Mouse (Mus musculus) macrophage (primary cell): Measurements from ENCODE around the gene Pxylp1. TPM values are rescaled to one million over a fixed set of nuclear protein-coding genes. Genes with fewer than 3 reads are reported as not detected.

Experiments
- H3K27ac ChIP-seq: fragments of 350-480 bp; formaldehyde crosslinking; 2 replicates; pipeline ENCODE4 v1.9.0; 2021
- H3K36me3 ChIP-seq: fragments of 350-480 bp; formaldehyde crosslinking; 2 replicates; pipeline ENCODE4 v1.9.0; 2021; ENCODE audit errors: inconsistent target
- H3K4me3 ChIP-seq: fragments of 350-480 bp; formaldehyde crosslinking; 2 replicates; pipeline ENCODE4 v1.9.0; 2021; ENCODE audit errors: inconsistent target
- H3K79me2 ChIP-seq: fragments of 350-480 bp; formaldehyde crosslinking; 2 replicates; pipeline ENCODE4 v1.9.0; 2021; ENCODE audit errors: inconsistent target
- WGBS: methylation state at CpG from one replicate; pipeline ENCODE4 v1.1.7; 2026; ENCODE audit warnings: inconsistent platforms; ENCODE audit not compliant: missing documents; 5-methylcytosine and 5-hydroxymethylcytosine counted together
- polyA plus RNA-seq: library from polyadenylated mRNA; stranded (reverse); fragments of 250-400 nt; gene quantifications from 3 replicates; pipeline ENCODE4 v1.2.4, GENCODE M21; 2018; ENCODE audit warnings: inconsistent platforms

Pxylp1 gene
- polyA plus RNA-seq, 1 experiment from 2014 or later: 0.67 TPM

- no peaks in the 10 kb centered on the region for H3K79me2 ChIP-seq
- no peaks in the 10 kb centered on the region for H3K36me3 ChIP-seq
- H3K4me3 ChIP-seq: no peak overlapping the region
- no peak overlapping the region for H3K27ac ChIP-seq
- 94% methylated on average over 5 of the region's 5 CpGs for WGBS
Measured at GRCm38 (mm10) chr9:96833606-96834005, 58.9 kb downstream of the Pxylp1 start.

DNA sequence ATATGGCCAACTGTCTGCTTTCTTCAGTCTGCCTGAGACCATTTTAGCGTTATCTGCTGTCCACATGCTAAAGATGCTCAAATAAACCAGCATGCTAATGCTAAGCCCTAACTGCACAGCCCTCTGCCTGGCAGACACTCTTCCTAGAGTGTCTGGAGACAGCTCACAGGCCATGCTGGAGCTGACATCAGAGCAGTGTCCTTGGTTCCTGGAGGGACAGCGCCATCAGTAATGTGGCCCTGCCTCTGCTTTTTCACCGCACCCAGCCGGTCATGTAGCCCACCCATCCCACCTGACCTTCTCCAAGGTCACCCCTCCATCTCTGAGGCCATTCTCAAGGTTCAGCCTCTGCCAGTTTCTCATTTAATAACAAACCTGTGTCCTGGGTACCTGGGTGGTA, 60.0 kb downstream of the Pxylp1 start:
- Histone ChIP-seq H3K36me3 (no peaks in the 10 kb centered on the region), H3K79me2 (no peaks in the 10 kb centered on the region), H3K27ac (no peak overlapping the region), H3K4me3 (no peak overlapping the region)
- WGBS: 88% methylated on average over 4 of the region's 4 CpGs

GRCm38 (mm10) chr9:96830856-96831359, 61.6 kb downstream of the Pxylp1 start:
- H3K4me3 ChIP-seq: no peak overlapping the region
- H3K27ac ChIP-seq: no peak overlapping the region
- H3K79me2 ChIP-seq: no peaks in the 10 kb centered on the region
- H3K36me3 ChIP-seq: no peaks in the 10 kb centered on the region
- 96% methylated on average over 15 of the region's 17 CpGs for WGBS

DNA sequence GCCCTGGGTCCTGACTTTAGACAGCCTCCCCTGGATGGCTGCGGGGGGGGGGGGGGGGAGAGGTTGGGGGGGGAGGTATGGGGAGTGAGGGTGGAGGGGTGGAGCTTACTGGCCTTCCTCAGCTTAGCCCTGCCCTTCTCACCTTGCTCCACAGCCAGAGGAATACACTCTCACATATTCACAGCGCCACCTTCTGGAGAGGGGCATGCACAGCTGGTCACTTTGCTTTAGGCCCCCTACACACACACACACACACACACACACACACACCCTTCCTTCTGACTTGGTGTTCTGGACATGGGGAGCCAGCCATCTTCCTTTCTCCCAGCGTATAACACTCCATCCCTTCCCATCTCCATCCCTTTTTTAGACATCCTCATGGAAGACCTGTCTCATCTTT, 62.8 kb downstream of the Pxylp1 start:
- Histone ChIP-seq H3K36me3 (no peaks in the 10 kb centered on the region), H3K79me2 (no peaks in the 10 kb centered on the region), H3K4me3 (no peak overlapping the region), H3K27ac (no peak overlapping the region)
- 100% methylated on average over 2 of the region's 3 CpGs for WGBS

DNA sequence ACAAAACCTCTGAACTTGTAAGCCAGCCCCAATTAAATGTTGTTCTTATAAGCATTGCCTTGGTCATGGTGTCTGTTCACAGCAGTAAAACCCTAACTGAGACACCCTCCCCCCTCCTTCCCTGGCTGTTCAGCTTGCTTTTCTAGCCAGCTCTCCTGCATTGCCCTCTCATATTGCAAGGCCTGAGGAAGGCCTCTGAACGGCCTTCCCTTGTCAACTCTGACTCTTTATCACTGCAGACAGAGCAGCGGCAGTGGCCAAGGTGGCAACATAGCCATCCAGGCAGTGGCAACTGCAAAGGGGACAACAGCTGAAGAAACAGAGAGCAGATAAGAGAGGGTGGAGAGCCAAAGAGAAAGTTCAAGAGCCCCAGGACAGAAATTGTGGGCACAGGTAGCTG, 64.4 kb downstream of the Pxylp1 start:
- no peak overlapping the region for H3K27ac ChIP-seq
- WGBS: 92% methylated on average over 2 of the region's 2 CpGs
- H3K4me3 ChIP-seq: no peak overlapping the region
- no peaks in the 10 kb centered on the region for H3K79me2 ChIP-seq
- no peaks in the 10 kb centered on the region for H3K36me3 ChIP-seq

DNA sequence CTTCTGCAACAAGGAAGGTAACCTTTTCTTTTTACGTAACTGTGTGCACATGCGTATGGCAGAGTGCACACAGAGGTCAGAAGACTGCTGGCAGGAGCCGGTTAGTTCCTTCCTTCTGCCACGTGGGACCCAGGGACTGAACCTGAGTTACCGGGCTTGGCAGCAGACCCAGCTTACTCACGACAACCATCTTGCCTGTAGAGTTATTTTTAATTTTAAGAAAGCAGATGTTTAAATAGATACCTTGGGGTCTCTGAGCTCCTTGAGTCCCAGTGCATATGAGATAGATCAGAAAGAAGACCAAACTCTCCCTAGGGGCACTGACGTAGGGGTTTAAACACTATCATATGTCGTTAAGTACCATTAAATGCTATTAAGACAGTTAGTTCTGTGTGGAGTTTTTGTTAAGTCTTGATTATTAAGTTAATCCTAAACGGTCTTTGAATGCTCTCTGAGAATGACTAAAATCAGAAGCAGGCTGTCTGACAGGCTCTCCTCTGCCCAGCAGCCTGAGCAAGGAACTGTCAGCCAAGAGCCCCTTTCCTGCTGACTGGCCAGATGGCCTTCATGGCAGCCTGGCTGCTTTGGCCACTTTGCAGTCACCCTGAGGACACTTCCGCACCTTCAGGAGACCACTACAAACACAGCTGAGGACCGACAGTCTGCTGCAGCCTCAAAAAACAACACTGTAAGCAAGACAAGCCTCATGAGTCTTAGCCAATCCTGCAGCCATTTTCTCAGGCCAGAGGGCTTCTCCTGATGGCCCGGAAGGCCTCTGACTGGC, 65.3 kb downstream of the Pxylp1 start:
- Histone ChIP-seq H3K4me3 (no peak overlapping the region), H3K79me2 (no peaks in the 10 kb centered on the region), H3K27ac (no peak overlapping the region), H3K36me3 (no peaks in the 10 kb centered on the region)
- WGBS: 75% methylated on average over 12 of the region's 12 CpGs

- Histone ChIP-seq H3K4me3 (no peak overlapping the region), H3K36me3 (no peaks in the 10 kb centered on the region), H3K27ac (no peak overlapping the region), H3K79me2 (no peaks in the 10 kb centered on the region)
- 97% methylated on average over 18 of the region's 18 CpGs for WGBS
Measured at GRCm38 (mm10) chr9:96824857-96825256, 67.6 kb downstream of the Pxylp1 start.

DNA sequence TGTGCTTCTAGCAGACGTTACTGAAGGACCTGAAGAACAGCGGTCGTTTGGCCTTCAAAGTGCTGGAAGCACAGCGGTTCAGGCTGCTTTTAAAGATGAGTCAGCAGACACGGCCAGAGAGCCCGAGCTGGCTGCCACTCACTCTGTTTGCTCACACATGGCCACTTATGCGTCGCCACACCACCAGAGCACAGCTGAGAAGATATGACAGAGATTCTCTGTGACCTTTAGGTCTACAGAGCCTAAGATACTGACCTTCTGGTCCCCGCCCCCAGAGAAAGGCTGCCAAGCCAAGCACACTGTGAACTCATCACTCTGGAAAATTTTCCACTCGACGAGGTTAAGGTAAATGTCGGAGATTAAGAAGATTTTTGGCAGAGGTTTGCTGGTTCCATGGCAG, 68.4 kb downstream of the Pxylp1 start:
- no peaks in the 10 kb centered on the region for H3K79me2 ChIP-seq
- no peak overlapping the region for H3K4me3 ChIP-seq
- no peaks in the 10 kb centered on the region for H3K36me3 ChIP-seq
- 92% methylated on average over 12 of the region's 12 CpGs for WGBS
- H3K27ac ChIP-seq: no peak overlapping the region

DNA sequence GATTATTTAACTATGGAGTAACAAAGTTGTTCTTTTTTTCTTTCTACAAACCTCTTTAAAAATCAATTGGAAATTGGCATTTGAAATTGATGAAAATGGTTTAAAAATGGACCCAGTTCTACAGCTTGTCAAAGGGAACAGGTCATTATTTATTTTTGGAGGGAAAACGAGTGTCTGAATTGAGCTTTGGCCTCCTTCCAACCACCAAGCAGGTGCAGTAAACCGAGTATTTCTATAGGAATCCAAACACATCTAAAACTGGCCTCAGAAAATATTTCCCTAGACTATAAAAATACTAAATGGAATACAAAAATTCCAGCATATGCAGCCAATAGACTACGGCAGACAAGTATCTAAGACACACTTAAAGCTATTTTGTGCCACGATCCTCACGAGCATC, 68.9 kb downstream of the Pxylp1 start:
- 89% methylated on average over 5 of the region's 5 CpGs for WGBS
- Histone ChIP-seq H3K36me3 (no peaks in the 10 kb centered on the region), H3K4me3 (no peak overlapping the region), H3K79me2 (no peaks in the 10 kb centered on the region), H3K27ac (no peak overlapping the region)

DNA sequence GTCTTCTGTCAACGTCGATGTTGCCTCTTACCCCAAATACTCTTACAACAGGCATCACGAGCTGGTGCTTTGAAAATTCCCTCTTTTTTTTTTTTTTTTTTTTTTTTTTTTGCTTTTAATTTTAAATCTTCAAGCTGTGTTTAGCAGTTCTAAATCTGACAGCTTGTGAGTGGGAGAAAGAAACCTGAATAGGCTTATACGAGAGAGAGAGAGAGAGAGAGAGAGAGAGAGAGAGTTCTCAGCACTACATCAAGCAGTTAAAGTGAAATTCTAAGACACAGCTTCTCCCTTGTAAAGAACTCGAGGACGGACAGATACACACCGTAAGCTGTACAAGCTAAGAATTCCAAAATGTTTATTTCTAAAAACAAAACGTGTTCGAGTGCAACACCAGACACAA, 69.5 kb downstream of the Pxylp1 start:
- H3K4me3 ChIP-seq: no peak overlapping the region
- H3K79me2 ChIP-seq: no peaks in the 10 kb centered on the region
- H3K27ac ChIP-seq: no peak overlapping the region
- H3K36me3 ChIP-seq: no peaks in the 10 kb centered on the region
- 94% methylated on average over 8 of the region's 9 CpGs for WGBS

DNA sequence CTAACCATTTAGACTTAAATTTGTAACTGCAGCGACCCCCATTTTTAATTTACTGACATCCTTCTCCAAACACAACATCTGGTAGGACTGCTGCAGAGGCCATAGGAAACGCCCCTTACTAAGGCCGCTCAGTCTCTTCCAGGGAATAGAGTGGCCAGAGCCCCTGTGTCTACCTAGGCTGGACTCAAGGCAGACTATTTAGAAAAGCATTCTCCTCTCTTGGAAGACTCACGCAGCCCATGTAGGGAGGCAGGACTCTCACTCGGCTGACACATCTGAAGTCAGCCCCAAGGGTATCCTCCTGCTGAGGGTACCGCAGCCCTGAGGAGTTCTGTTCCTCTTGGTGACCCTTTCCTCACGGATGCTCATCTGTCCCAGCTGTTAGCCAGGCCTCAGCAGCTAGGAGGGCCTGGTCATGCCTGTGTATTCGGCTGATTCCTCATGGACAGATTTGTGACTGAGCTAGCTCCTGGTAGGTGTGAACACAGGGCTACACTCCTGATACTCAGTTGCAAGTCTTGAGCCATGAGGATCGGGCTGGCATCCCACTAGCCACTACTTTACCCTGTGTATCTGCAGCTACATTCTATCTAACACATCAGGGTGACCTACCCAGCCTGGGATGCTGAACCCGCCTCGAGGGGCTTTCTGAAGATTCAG, 73.5 kb downstream of the Pxylp1 start:
- H3K27ac ChIP-seq: no peak overlapping the region
- 72% methylated on average over 11 of the region's 11 CpGs for WGBS
- no peaks in the 10 kb centered on the region for H3K36me3 ChIP-seq
- H3K4me3 ChIP-seq: no peak overlapping the region
- H3K79me2 ChIP-seq: no peaks in the 10 kb centered on the region

DNA sequence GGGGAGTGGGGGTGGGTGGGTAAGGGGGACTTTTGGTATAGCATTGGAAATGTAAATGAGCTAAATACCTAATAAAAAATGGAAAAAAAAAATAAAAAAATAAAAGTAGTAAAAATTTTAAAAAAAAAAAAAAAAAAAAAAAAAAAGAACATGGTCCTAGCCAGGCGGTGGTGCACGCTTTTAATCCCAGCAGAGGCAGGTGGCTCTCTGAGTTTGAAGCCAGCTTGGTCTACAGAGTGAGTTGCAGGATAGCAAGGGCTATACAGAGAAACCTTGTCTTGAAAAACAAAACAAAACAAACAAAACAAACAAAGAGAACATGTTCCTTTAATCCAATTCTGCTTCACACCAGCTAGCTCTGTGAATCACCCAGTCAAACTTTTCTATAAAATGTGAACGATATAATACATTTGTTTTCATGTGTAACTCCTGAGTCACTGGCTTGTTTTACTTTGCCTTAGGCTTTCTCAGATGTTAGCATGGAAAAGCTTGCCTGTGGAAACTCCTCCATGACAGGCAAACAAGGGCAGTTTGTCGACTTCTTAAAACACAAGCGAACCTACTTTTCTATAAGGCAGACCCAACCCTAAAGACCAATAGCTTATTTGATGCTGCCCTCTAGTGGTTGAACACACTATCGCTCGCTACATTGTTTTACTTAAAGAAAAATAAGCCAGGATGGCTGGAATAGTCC, 74.2 kb downstream of the Pxylp1 start:
- Histone ChIP-seq H3K36me3 (no peaks in the 10 kb centered on the region), H3K27ac (no peak overlapping the region), H3K4me3 (no peak overlapping the region), H3K79me2 (no peaks in the 10 kb centered on the region)
- WGBS: 44% methylated on average over 7 of the region's 7 CpGs

- no peaks in the 10 kb centered on the region for H3K36me3 ChIP-seq
- no peaks in the 10 kb centered on the region for H3K79me2 ChIP-seq
- no peak overlapping the region for H3K27ac ChIP-seq
- WGBS: 92% methylated on average over 4 of the region's 4 CpGs
- no peak overlapping the region for H3K4me3 ChIP-seq
Measured at GRCm38 (mm10) chr9:96811996-96812395, 80.5 kb downstream of the Pxylp1 start.

DNA sequence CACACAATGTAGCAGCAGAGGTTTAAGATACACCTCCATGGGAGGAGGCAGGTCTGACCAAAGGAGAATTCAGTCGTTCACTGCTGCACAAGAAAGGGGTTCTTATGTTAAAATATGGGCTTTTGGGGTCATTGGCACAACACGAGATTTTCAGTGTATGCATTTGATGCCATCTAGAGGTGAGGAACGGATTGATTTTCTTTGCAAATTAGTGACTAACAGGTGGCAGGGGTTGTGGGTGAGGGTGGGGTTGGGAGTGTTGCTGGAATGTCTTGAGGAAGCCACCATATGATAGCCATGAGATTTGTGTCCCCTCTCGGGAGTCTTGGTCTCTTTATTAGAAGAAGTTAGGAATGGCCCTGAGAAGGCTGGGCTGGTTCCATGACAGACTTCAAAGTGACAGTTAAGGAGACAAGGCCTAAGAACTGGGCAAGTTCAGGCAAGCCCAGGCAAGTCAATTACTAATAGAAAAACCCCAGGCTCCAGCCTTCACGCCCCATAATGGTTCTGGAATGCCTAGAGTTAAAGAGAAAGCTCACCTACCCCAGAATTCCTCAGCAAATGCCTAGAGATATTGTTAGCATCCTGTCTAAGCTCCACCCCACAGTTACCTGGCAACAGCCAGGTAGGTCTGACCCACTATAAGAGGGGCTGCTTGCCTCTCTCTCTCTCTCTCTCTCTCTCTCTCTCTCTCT, 92.2 kb downstream of the Pxylp1 start:
- WGBS: 24% methylated on average over 5 of the region's 5 CpGs
- H3K27ac ChIP-seq: no peak overlapping the region
- no peak overlapping the region for H3K4me3 ChIP-seq
- H3K36me3 ChIP-seq: no peaks in the 10 kb centered on the region
- no peaks in the 10 kb centered on the region for H3K79me2 ChIP-seq
